Mouse (Mus musculus) cerebellum, postnatal 4 days (tissue): ENCODE data around the gene Olfr1427.
"Not testable (repeated sequence)": the region's sequence is repeated elsewhere in the genome, so short reads cannot be mapped to it uniquely, and the experiment has no call there.

Experiments used
- DNase-seq, 2 experiments: peaks; one replicate each; pipeline ENCODE4 v3.0.0; 2022; ENCODE audit warnings: low spot score in 2 of 2, mixed read lengths in 1 of 2

The Olfr1427 gene

GRCm38 (mm10) chr19:12103234-12103633 is at the start of gene Olfr1427:
TSS of gene Olfr1427 (minus strand) at chr19:12103334.
- DNase-seq = no peak

GRCm38 (mm10) chr19:12145452-12145851 is 42.3 kb upstream of the Olfr1427 start:
- DNase-seq = no peak

GRCm38 (mm10) chr19:12143356-12143755 is 40.2 kb upstream of the Olfr1427 start:
- no peak for DNase-seq

- peak in 1 of 2 experiments; percentile 8 for DNase-seq
These were observed 31.2 kb upstream of the Olfr1427 start for GRCm38 (mm10) chr19:12134289-12134688.

- DNase-seq = no peak
These were observed 20.0 kb upstream of the Olfr1427 start, which contains the start of gene Olfr76 for GRCm38 (mm10) chr19:12123103-12123502. TSS of gene Olfr76 (minus strand) at chr19:12123203.

- DNase-seq = no peak
These were observed 13.3 kb upstream of the Olfr1427 start for GRCm38 (mm10) chr19:12116464-12116863.

- no peak for DNase-seq
These were observed 12.7 kb upstream of the Olfr1427 start, which contains the start of gene Olfr1428 for GRCm38 (mm10) chr19:12115797-12116196. TSS of gene Olfr1428 (minus strand) at chr19:12115897.

- DNase-seq = no peak
These were observed 10.7 kb upstream of the Olfr1427 start for GRCm38 (mm10) chr19:12113807-12114206.

- no peak for DNase-seq
These were observed 1.4 kb upstream of the Olfr1427 start for GRCm38 (mm10) chr19:12104541-12104940.

GRCm38 (mm10) chr19:12091913-12092312 is 11.2 kb downstream of the Olfr1427 start, which contains the start of gene Olfr1426:
TSS of gene Olfr1426 (minus strand) at chr19:12092013.
- no peak for DNase-seq

GRCm38 (mm10) chr19:12077631-12078030 is 25.5 kb downstream of the Olfr1427 start, which contains the start of gene Olfr1425:
TSS of gene Olfr1425 (minus strand) at chr19:12077731.
- DNase-seq = not testable (repeated sequence)

GRCm38 (mm10) chr19:12069546-12069945 is 33.6 kb downstream of the Olfr1427 start:
- not testable (repeated sequence) for DNase-seq

- not testable (repeated sequence) for DNase-seq
These were observed 35.3 kb downstream of the Olfr1427 start for GRCm38 (mm10) chr19:12067806-12068205.

GRCm38 (mm10) chr19:12062582-12062981 is 40.6 kb downstream of the Olfr1427 start, which contains the start of gene Olfr1424:
TSS of gene Olfr1424 (minus strand) at chr19:12062682.
- not testable (repeated sequence) for DNase-seq
